Mouse (Mus musculus) intestine, embryonic 16.5 days (tissue): ENCODE results near the gene Slc43a1. TPM values are rescaled to one million over a fixed set of nuclear protein-coding genes. Genes with fewer than 3 reads are reported as not detected.
"Not testable (repeated sequence)": the region's sequence is repeated elsewhere in the genome, so short reads cannot be mapped to it uniquely, and the experiment has no call there.

Source experiments
- ATAC-seq: fragments of 200-750 bp; cut with Nextera tagmentation; 2 replicates; pipeline ENCODE4 v1.8.0; 2017; ENCODE audit warnings: moderate TSS enrichment, moderate library complexity
- H3K27ac ChIP-seq: fragments of 300-500 bp; sonication (generic); 2 replicates; pipeline ENCODE4 v1.5.1; 2014; ENCODE audit warnings: mild to moderate bottlenecking, low read length
- H3K27me3 ChIP-seq: fragments of 300-500 bp; sonication (generic); replicated peaks from 2 replicates; pipeline ENCODE4 v1.6.1; 2014; ENCODE audit warnings: low read length, control low read depth, mixed read lengths; ENCODE audit not compliant: control insufficient read depth, insufficient read depth
- H3K36me3 ChIP-seq: fragments of 300-500 bp; sonication (generic); 2 replicates; pipeline ENCODE4 v1.6.1; 2014; ENCODE audit warnings: low read length, control low read depth; ENCODE audit not compliant: control insufficient read depth, insufficient read depth
- H3K4me1 ChIP-seq: fragments of 300-500 bp; sonication (generic); 2 replicates; pipeline ENCODE4 v1.6.1; 2014; ENCODE audit warnings: low read length, control low read depth, mixed read lengths; ENCODE audit not compliant: control insufficient read depth, insufficient read depth
- H3K4me2 ChIP-seq: fragments of 300-500 bp; sonication (generic); 2 replicates; pipeline ENCODE4 v1.6.1; 2014; ENCODE audit warnings: low read depth, low read length, control low read depth
- H3K4me3 ChIP-seq: fragments of 300-500 bp; sonication (generic); 2 replicates; pipeline ENCODE4 v1.5.1; 2014; ENCODE audit warnings: mild to moderate bottlenecking, low read length
- H3K9ac ChIP-seq: fragments of 300-500 bp; sonication (generic); 2 replicates; pipeline ENCODE4 v1.6.1; 2014; ENCODE audit warnings: low read depth, low read length
- H3K9me3 ChIP-seq: fragments of 300-500 bp; sonication (generic); 2 replicates; pipeline ENCODE4 v1.6.1; 2016; ENCODE audit warnings: low read length, control low read depth; ENCODE audit not compliant: control insufficient read depth
- WGBS: fragments of 180-500 bp; shearing (Covaris S2); extraction: QIAGEN DNeasy Blood & Tissue Kit; methylation state at CpG from one replicate; pipeline ENCODE4 v1.1.7; 2014; 5-methylcytosine and 5-hydroxymethylcytosine counted together
- polyA plus RNA-seq: library from polyadenylated mRNA; unstranded; fragments of >200 nt; fragmentation: Nextera tagmentation; extraction: Ambion mirVana; gene quantifications from 2 replicates; pipeline ENCODE4 v1.2.1, GENCODE M21; 2015

Gene Slc43a1
- polyA plus RNA-seq, 1 experiment from 2014 or later: 14.6 TPM

- not testable (repeated sequence) for H3K9me3 ChIP-seq, H3K9ac ChIP-seq, H3K4me1 ChIP-seq, H3K27me3 ChIP-seq, H3K4me3 ChIP-seq, H3K4me2 ChIP-seq, H3K36me3 ChIP-seq, H3K27ac ChIP-seq, ATAC-seq
- WGBS: 70% methylated on average over 5 of the region's 5 CpGs
Observed at GRCm38 (mm10) chr2:84801223-84801622, 37.4 kb upstream of the Slc43a1 start.

- Histone ChIP-seq H3K36me3 (no peaks in the 10 kb centered on the region), H3K4me2 (no peak overlapping the region), H3K9me3 (no peaks in the 10 kb centered on the region), H3K4me1 (0 out of 2 replicates have a peak, but pooled peaks cover 4% of the 10 kb centered on the region), H3K27ac (no peak overlapping the region), H3K9ac (no peak overlapping the region), H3K4me3 (no peak overlapping the region), H3K27me3 (no peaks in the 10 kb centered on the region)
- no peak for ATAC-seq
- 89% methylated on average over 7 of the region's 7 CpGs for WGBS
Observed at GRCm38 (mm10) chr2:84803963-84804362, 34.7 kb upstream of the Slc43a1 start.

GRCm38 (mm10) chr2:84806546-84806945 is 32.1 kb upstream of the Slc43a1 start:
- ATAC-seq: no peak
- Histone ChIP-seq H3K27me3 (no peaks in the 10 kb centered on the region), H3K4me3 (no peak overlapping the region), H3K4me1 (peaks cover 4% of the 10 kb centered on the region; the same call in 1 of the 2 replicates), H3K9me3 (no peaks in the 10 kb centered on the region), H3K36me3 (no peaks in the 10 kb centered on the region), H3K9ac (no peak overlapping the region), H3K4me2 (no peak overlapping the region), H3K27ac (no peak overlapping the region)
- 57% methylated on average over 5 of the region's 5 CpGs for WGBS

DNA sequence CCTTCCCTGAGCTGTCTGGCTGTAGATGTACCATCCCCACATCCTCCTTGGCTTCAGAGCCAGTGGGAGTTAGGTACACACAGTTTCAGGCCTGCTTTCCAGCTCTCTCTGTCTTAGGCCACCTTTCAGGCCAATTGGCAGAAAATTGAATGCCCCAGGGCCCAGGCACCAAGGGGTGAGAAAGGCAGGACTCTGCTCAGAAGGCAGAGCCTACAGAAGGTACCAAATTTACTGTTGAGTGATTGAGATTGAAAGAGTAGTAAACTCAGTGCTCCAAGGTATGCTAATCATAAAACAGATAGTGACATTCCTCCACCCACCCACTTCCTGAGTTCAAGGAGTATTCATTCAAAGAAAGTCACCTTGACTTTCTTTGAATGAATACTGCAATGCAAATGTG is 29.3 kb upstream of the Slc43a1 start:
- H3K4me3 ChIP-seq: no peak overlapping the region
- H3K27ac ChIP-seq: no peak overlapping the region
- H3K9ac ChIP-seq: no peak overlapping the region
- peaks cover 4% of the 10 kb centered on the region; the same call in 1 of the 2 replicates for H3K4me1 ChIP-seq
- H3K27me3 ChIP-seq: no peaks in the 10 kb centered on the region
- H3K4me2 ChIP-seq: no peak overlapping the region
- no peaks in the 10 kb centered on the region for H3K9me3 ChIP-seq
- no peaks in the 10 kb centered on the region for H3K36me3 ChIP-seq
- no peak for ATAC-seq

DNA sequence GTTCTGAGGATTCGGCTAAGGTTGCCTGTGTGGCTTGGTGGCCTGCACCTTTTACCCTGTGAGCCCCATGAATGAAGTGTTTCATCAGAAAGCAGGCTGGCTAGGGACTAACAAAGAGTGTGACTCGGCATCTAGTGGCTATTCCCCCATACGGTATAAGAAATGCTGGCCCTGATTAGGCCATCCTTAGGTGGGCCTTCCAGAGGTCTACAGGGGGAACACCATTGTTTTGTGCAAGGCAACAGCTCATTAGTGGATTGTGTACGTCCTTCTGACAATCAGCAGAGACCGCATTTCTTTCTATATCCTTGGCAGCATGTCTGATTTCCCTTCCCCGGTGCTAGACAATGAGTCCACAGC is 28.1 kb upstream of the Slc43a1 start:
- whole genome bisulfite sequencing: 79% methylated on average over 6 of the region's 6 CpGs
- Histone ChIP-seq H3K9ac (no peak overlapping the region), H3K4me3 (no peak overlapping the region), H3K27ac (peak overlapping the region; percentile 21; the same call in 1 of the 2 replicates), H3K36me3 (no peaks in the 10 kb centered on the region), H3K4me2 (no peak overlapping the region), H3K27me3 (no peaks in the 10 kb centered on the region), H3K9me3 (no peaks in the 10 kb centered on the region), H3K4me1 (peaks cover 4% of the 10 kb centered on the region; the same call in 1 of the 2 replicates)
- ATAC-seq: 0 out of 2 replicates have a peak, but pooled peaks have one; percentile 2

GRCm38 (mm10) chr2:84810886-84811577 is 27.6 kb upstream of the Slc43a1 start:
- peaks cover 4% of the 10 kb centered on the region; the same call in 1 of the 2 replicates for H3K4me1 ChIP-seq
- H3K9ac ChIP-seq: peak overlapping the region; percentile 20; the same call in 1 of the 2 replicates
- ATAC-seq: peak; percentile 62
- no peaks in the 10 kb centered on the region for H3K36me3 ChIP-seq
- H3K4me3 ChIP-seq: peak overlapping the region; percentile 31
- peak overlapping the region; percentile 51 for H3K4me2 ChIP-seq
- no peaks in the 10 kb centered on the region for H3K27me3 ChIP-seq
- no peaks in the 10 kb centered on the region for H3K9me3 ChIP-seq
- 35% methylated on average over 26 of the region's 26 CpGs for WGBS
- no peak overlapping the region for H3K27ac ChIP-seq

- peaks cover 4% of the 10 kb centered on the region; the same call in 1 of the 2 replicates for H3K4me1 ChIP-seq
- no peaks in the 10 kb centered on the region for H3K36me3 ChIP-seq
- no peak overlapping the region for H3K9ac ChIP-seq
- H3K4me2 ChIP-seq: no peak overlapping the region
- ATAC-seq: peak; percentile 93
- H3K4me3 ChIP-seq: no peak overlapping the region
- 67% methylated on average over 7 of the region's 7 CpGs for WGBS
- H3K27ac ChIP-seq: no peak overlapping the region
- H3K9me3 ChIP-seq: no peaks in the 10 kb centered on the region
- no peaks in the 10 kb centered on the region for H3K27me3 ChIP-seq
Observed at GRCm38 (mm10) chr2:84811880-84812279, 26.8 kb upstream of the Slc43a1 start.

DNA sequence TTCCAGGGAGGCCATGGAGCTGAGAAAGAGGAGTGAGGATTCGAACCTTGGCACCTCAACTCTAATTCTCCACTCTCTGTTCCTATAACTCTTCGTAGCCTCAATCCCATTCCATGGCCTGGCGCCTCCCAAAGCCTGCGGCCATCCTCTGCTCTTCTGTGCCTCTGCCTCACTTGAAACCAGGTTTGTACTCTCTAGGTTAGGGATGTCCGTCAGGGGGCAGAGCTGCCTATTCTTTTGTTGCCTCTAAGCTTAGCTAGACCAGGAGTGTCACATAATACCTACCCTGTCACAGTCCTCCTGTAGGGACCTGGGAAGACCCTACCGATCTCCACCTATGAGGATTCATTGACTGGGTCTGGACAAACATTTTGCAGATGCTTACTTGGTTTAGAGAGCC is 26.0 kb upstream of the Slc43a1 start:
- Histone ChIP-seq H3K4me2 (no peak overlapping the region), H3K36me3 (no peaks in the 10 kb centered on the region), H3K9ac (no peak overlapping the region), H3K27me3 (no peaks in the 10 kb centered on the region), H3K9me3 (no peaks in the 10 kb centered on the region), H3K4me1 (peaks cover 4% of the 10 kb centered on the region; the same call in 1 of the 2 replicates), H3K27ac (no peak overlapping the region), H3K4me3 (no peak overlapping the region)
- WGBS: 80% methylated on average over 6 of the region's 6 CpGs
- no peak for ATAC-seq

DNA sequence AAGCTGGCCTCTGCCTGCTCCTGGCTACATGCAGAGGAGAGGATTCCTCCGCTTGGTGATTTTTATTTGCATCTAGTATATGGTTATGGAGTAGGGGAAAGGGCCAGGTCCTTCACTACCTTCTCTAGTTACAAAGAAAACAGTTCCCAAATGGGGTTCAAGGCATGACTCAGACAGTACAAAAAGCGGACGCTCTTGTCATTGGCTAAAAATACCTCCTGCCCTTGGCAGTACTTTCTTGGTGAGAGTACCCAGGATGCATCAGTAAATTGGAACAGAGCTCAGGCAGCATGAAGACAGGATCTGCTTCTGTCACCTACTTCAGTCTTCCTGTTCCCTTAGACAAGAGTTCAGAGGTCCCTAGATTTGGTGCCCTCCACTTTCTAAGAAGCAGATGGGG is 18.8 kb upstream of the Slc43a1 start:
- whole genome bisulfite sequencing: 69% methylated on average over 3 of the region's 3 CpGs
- no peak overlapping the region for H3K9ac ChIP-seq
- no peak overlapping the region for H3K4me3 ChIP-seq
- H3K4me1 ChIP-seq: no peaks in the 10 kb centered on the region
- no peaks in the 10 kb centered on the region for H3K36me3 ChIP-seq
- H3K27ac ChIP-seq: no peak overlapping the region
- H3K9me3 ChIP-seq: no peaks in the 10 kb centered on the region
- no peak for ATAC-seq
- H3K27me3 ChIP-seq: peaks cover 11% of the 10 kb centered on the region
- no peak overlapping the region for H3K4me2 ChIP-seq

- Histone ChIP-seq H3K9me3 (no peaks in the 10 kb centered on the region), H3K27me3 (peaks cover 11% of the 10 kb centered on the region), H3K9ac (no peak within 1 kb of the TSS), H3K36me3 (no peaks in the 10 kb centered on the region), H3K4me3 (no peak within 1 kb of the TSS), H3K27ac (no peak within 1 kb of the TSS), H3K4me1 (0 out of 2 replicates have a peak, but pooled peaks cover 2% of the 10 kb centered on the region), H3K4me2 (no peak within 1 kb of the TSS)
- ATAC-seq: no peak
- 42% methylated on average over 13 of the region's 13 CpGs for WGBS
Observed at GRCm38 (mm10) chr2:84822552-84822951, 16.1 kb upstream of the Slc43a1 start, which contains the start of gene Smtnl1. Gene Smtnl1 (minus strand): TSS chr2:84822652.
